Mouse (Mus musculus) large intestine, adult 2 months (tissue): ENCODE data around the gene Samd14. TPM values are rescaled to one million over a fixed set of nuclear protein-coding genes. Genes with fewer than 3 reads are reported as not detected.

Experiments
- DNase-seq: peaks from one replicate; pipeline ENCODE4 v3.0.0-alpha.2; 2012; ENCODE audit warnings: low read depth, low spot score
- WGBS: fragments of 180-500 bp; shearing (Covaris S2); methylation state at CpG from one replicate; pipeline ENCODE4 v1.1.7; 2018; 5-methylcytosine and 5-hydroxymethylcytosine counted together
- polyA plus RNA-seq: library from polyadenylated mRNA; depleted of rRNA; stranded (reverse); fragments of >200 nt; gene quantifications from 2 replicates; pipeline ENCODE4 v1.2.3, GENCODE M21; 2012; rRNA removed

Gene Samd14
- polyA plus RNA-seq, 1 experiment, result 2.4 TPM

DNA sequence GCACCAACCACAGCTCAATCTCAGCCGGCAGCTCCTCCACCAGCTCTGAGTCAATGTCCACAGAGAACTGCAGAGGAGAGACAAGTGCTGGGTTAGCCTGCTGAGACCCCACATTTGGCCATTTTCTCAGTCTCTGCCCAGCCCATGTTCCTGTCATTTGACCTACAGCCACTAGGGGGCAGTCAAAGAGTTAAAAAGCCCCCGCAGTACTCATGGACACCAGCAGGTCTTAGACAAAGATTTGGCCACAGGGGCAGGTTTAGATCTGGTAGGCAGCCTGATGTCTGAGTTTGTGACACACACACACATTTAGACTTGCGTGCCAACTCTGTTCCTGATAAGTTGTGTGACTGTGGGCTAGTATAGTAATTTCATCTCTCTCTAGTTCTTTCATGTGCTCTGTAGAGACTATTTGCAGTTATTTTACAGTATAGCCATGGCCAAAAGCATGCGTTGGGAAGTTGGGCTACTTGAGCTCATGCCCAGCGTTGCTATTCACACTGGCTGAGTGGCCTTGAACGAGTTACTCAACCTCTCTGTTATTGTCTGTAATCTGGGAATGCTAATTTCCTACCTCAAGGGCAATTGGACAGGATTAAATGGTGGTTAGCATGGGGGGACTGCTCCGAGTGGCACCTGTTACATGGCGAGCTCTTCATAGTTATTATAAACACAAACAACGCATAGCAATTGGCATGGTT lies 37.5 kb downstream of the Samd14 start:
- 59% methylated on average over 9 of the region's 9 CpGs for WGBS
- DNase-seq, result no peak

DNA sequence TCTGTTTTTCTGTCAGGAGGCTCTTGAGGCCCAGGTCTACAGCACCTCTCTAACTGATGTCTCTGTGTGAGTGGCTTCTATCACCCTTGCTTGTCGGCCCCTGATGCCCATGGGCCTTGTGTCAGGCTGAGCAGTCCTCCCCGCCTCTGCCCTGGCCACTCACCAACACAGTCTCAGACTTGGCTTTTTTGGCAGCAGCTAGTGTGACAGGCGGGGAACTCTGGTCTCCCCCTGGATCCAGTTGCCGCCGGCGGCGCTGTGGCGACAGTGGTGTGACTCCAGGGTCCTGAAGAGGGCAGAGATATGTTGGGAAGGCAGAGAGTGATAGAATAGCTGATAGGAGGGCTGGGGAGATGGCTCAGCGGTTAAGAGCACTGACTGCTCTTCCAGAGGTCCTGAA lies 43.4 kb downstream of the Samd14 start:
- DNase-seq, result no peak
- WGBS, result 92% methylated on average over 9 of the region's 9 CpGs

DNA sequence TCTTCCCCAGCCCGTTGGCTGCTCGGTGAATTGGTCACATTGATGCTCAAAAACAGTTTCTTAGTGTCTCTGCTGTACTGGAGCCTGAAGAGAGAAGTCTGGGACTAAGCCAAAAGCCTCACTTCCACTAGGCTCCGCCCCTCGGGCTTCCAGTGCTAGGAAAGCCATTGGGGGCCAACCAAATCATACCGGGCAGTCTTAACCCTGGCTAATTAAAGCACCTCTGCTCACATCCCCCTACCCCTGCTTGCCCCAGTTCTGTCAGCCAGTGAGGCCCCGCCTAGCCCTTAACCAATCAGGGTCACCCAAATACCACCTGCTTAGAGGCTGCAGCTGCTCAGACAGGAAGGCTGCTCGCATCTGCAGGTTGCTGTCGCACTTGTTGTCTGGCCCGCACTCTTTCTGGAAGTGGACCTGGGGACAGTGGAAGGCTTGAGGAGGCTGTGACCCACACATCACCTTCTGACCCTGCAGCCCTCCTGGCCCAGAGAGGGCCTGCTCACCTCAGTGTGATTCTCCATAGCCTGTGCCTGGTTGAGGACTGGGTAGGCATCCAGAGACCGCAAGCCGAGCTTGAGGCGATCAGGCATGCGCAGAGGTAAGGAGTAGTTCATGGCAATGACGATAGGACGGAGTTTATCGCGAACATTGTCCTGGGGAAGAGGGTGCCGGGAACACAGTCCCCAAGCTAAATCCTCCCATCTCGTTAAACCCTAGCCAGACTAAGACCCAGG lies 47.3 kb downstream of the Samd14 start:
- 78% methylated on average over 19 of the region's 19 CpGs for WGBS
- no peak for DNase-seq

DNA sequence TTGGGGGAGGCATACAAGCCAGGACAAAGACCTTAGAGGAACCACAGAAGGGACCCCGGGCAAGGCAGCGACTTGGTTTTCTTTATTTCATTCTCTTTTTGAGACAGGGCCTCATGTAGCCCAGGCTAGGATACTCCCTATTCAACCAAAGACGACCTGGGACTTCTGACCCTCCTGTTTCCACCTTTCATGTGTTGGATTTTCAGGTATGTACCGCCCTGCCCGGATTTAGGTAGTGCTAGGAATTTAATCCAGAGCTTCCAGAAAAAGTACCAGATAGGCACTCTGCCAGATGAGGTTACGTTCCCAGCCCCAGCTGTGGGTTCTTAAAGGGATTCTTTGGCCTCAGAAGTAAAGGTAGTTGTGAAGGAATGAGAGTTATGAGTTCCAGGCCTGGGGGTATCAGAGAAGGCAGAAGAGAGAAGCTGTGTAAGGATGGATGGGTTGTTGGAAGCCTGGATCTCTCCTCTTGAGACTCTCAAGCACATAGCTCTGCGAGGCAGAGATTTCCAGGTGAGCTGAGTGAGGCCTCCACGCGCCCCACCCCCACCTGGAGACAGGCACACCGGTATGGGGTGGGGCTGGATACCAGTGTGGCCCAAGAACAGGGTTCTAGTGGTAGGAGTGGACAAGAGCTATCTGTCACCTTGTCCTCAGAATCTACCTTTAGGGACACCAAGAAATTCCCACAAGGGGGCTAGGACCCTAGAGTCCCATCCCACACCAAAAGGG lies 59.7 kb downstream of the Samd14 start:
- DNase-seq, result no peak
- whole genome bisulfite sequencing, result 77% methylated on average over 10 of the region's 10 CpGs

DNA sequence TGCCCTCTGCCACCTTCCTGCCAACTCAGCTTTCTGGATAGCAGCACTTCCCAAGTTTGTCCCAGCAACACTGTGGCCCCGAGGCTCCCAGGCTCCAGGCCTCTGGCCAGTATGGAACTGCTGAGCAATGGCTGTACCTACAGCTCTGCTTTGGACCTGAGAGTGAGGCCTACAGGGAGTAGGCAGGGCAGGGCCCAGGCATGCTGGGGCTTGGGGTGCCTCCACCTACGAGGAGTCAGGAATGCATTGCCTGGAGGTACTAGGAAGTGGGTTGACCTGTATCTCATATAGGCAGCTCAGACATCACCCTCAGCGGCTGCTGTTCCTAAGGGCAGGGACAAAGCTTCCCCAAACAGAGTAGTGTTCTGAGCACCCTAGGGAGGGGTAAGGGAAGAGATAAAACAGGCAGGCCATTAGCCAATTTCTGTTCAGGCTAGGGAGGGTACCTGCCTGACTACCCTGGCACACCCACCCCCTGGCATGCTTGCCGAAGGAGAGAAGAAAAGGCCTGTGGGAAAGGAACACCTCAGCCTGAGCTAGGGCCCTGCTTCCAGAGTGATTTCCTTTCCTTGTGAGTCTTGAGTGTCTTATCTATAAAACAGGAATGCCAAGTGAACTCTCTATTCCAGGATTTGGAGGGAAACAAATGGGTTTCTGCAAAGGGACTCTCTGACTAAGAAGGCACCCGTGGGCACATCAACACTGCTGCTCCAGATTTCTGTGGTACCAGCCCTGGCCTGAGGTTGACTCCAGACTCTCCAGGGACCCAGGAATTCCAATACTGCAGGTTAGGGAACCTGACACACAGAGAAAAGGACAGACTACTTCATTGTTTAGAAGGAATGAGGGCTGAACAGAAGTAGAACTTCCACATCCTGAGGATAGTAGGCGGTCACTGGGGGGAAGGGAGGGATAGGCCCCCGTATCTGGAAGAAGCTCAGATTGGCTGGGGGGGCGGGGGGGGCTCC lies 60.7 kb downstream of the Samd14 start:
- 55% methylated on average over 8 of the region's 8 CpGs for WGBS
- no peak for DNase-seq

DNA sequence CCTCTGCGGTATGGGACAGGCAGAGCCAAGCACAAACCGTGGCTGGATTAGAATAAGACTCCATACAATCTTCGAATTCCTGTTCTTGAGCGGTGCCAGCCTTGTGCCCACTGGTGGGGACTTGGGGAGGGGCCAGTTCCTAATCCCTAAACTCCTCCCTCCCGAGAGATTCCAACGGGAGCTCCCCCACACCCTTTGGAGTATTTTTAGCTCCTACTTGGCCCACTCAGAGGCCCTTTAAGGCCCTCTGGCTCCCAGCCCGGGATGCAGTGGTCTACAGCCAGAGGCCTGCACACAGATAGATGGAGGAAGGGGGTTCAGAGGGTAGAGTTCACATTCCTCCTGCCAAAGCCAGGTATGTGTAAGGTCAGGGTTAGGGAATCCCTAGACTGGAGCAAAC lies 61.6 kb downstream of the Samd14 start:
- no peak for DNase-seq
- WGBS, result 65% methylated on average over 7 of the region's 7 CpGs

DNA sequence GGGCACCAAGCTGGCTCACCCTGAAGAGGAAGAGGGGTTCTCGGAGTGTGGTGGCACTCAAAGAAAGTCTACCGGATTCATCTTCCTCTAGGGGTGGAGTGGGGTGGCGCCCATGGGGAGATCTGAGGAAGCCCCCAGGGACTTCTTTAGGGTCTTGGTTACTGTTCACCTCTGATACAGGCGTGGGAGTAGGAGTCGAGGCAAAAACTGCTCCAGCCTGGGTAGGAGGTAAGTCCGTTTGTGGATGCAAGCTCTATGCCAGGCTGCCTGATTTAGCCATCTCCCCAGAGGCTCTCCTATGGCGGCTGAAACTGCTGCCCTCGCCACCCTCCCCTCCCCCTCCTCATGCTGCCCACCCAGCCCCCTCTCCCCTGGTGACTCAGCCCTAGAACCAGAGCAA lies 62.5 kb downstream of the Samd14 start:
- WGBS, result 81% methylated on average over 8 of the region's 8 CpGs
- no peak for DNase-seq

DNA sequence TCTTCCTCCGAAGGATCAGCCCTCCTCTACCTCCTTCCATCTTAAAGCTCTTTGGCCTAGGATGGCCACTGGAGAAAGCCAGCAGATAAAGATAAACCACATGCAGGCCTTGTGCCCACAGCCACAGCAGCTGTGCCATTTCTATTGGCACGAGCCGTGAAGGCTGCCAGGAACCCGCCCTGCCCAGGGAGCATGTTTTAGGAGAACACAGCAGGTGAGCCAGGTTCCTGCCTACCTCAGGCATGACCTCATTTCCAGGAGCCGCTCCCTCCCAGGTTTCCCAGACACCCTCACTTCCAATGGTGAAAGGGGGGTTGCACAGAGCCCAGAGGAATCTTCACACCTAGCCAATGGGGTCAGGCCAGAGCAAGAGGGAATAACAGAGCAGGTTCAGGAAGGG lies 63.1 kb downstream of the Samd14 start:
- WGBS, result 29% methylated on average over 5 of the region's 5 CpGs
- no peak for DNase-seq

DNA sequence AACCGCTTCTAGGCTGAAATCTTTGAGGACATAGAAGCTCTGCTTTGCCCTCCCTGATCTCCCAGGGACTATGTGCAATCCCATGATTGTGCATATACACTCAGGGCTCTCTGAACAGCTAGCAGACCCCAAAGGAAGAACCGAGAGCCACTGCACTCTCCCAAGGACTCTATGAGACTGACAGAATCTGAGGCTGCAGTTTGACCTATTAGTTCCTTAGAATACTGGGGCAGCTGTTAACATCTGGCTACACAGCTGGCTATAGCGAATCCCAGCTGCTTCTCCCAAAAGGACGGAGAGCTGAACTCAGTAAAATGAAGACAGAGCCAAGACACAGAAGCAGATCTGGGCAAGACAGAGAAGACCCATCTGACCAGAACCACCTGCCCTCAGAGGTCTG lies 64.2 kb downstream of the Samd14 start:
- no peak for DNase-seq
- WGBS, result 76% methylated on average over 4 of the region's 4 CpGs

DNA sequence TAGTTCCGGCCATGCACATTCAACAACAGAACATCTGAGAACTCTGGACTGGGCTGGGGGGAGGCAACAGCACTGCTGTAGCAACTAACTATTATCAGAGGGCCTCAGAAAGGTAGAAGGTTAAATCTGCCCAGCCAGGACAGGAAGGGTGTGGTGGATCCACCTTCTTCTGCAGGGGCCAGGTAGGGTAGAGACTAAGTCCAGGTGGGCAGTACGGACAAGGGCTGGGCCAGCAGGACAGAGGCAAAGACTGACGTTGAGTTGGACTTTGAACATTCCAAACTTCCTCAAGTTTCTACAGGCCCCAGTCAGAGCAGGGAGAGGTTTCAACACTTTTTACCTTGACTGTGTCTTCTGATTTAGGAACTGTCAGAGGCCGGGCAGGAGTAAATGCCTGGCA lies 65.0 kb downstream of the Samd14 start:
- no peak for DNase-seq
- WGBS, result 24% methylated on average over 4 of the region's 4 CpGs

DNA sequence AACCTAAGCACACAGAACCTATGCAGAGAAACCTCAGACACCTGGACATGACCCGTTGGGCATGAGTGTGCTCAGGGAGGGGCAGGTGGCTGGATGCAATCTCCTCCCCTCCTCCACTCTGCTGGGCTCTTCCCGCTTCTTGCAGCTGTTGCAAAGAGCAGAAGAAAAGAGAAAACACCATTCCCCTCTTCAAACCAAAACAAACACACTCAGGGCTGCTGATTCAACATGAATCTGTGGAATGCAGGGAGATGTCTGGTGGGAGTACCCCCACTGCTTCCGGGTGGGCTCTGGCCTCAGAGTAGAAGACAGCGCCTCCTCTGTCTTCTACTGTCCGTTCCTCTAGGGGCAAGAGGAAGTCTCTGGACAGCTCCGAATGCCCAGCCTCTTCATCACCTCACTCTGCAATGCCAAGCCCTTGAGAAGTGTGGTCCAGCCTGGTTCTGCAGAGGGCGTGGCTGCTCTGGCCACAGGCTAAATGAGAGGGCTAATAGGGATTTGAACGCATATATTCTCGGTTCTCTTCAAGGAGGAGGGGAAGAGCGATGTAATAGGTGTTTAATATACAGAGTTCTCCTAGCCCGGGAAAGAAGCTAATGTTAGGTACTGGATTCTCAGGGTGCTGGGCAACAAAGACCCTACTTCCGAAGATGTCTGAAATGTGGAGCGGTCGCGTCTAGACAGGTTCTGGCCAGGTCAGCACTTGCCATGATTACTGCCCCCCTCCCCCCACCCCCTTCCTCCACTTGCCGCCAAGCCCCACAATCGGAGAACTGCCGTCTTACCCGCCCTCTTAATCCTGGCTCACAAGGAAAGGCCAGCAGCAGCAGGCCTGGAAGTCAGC lies 65.7 kb downstream of the Samd14 start:
- DNase-seq, result no peak

More for the DNA sequence above, 65.7 kb downstream of the Samd14 start:
- whole genome bisulfite sequencing, result 2% methylated on average over 19 of the region's 19 CpGs

Other genes starting within 250 kb of the Samd14 start
- 0.43 and 1.2 TPM in 2 replicates for gene Tmem92, start 227.2 kb upstream of the Samd14 start, polyA plus RNA-seq
- gene Col1a1, start 73.7 kb upstream of the Samd14 start, polyA plus RNA-seq, result 39.6 and 45.7 TPM in 2 replicates
- not detected in 2 replicates for gene Hils1, start 42.3 kb upstream of the Samd14 start, polyA plus RNA-seq
- 4.7 and 7.2 TPM in 2 replicates for gene Sgca, start 33.6 kb upstream of the Samd14 start, polyA plus RNA-seq
- gene Ppp1r9b, start 18.8 kb upstream of the Samd14 start, polyA plus RNA-seq, result 18.9 and 20.0 TPM in 2 replicates
- 47.3 and 81.2 TPM in 2 replicates for gene Pdk2, start 31.5 kb downstream of the Samd14 start, polyA plus RNA-seq
- 59.9 and 103 TPM in 2 replicates for gene Itga3, start 66.9 kb downstream of the Samd14 start, polyA plus RNA-seq
- 0.10 and 0.14 TPM in 2 replicates for gene Dlx3, start 110.2 kb downstream of the Samd14 start, polyA plus RNA-seq
- 0.08 TPM in 1 of 2 replicates, not detected in the other for gene Dlx4, start 136.4 kb downstream of the Samd14 start, polyA plus RNA-seq